Mouse (Mus musculus): ENCODE measurements around the gene Zfx. TPM values are rescaled to one million over a fixed set of nuclear protein-coding genes. Genes with fewer than 3 reads are reported as not detected.

Zfx gene
- 22.7 and 23.3 TPM in 2 replicates for polyA plus RNA-seq (2012; ENCODE audit: insufficient read depth, insufficient read length, missing spikeins)

GRCm38 (mm10) chrX:94123059-94123839, at the start of gene Zfx:
Gene Zfx, minus strand, starts transcription at chrX:94123702.
- H3K27ac ChIP-seq (ENCODE audit: insufficient read depth, low read depth, low read length) = peak within 1 kb of the TSS; percentile 97
- peaks cover 32% of the 10 kb centered on the region for H3K4me1 ChIP-seq (ENCODE audit: control insufficient read depth, insufficient read depth, low read length)
- peak within 1 kb of the TSS; percentile 79 for H3K4me3 ChIP-seq (ENCODE audit: insufficient read depth, low read length)
- TF ChIP-seq CTCF (IDR thresholded peaks at IDR 0.05; ENCODE audit: low read depth, low read length) (no peak), POLR2A (IDR thresholded peaks at IDR 0.05; ENCODE audit: borderline replicate concordance, low read depth, low read length) (no peak)

GRCm38 (mm10) chrX:94169348-94169747, 45.8 kb upstream of the Zfx start:
- H3K4me1 ChIP-seq (ENCODE audit: control insufficient read depth, insufficient read depth, low read length) = no peaks in the 10 kb centered on the region
- TF ChIP-seq CTCF (IDR thresholded peaks at IDR 0.05; ENCODE audit: low read depth, low read length) = no peak
- TF ChIP-seq POLR2A (IDR thresholded peaks at IDR 0.05; ENCODE audit: borderline replicate concordance, low read depth, low read length) = no peak
- H3K27ac ChIP-seq (ENCODE audit: insufficient read depth, low read depth, low read length) = peak overlapping the region; percentile 4; the same call in 1 of the 2 replicates
- H3K4me3 ChIP-seq (ENCODE audit: insufficient read depth, low read length) = no peak overlapping the region

- Histone ChIP-seq H3K4me3 (ENCODE audit: insufficient read depth, low read length) (no peak overlapping the region), H3K27ac (ENCODE audit: insufficient read depth, low read depth, low read length) (peak overlapping the region; percentile 47), H3K4me1 (ENCODE audit: control insufficient read depth, insufficient read depth, low read length) (peaks cover 6% of the 10 kb centered on the region)
- TF ChIP-seq CTCF (IDR thresholded peaks at IDR 0.05; ENCODE audit: low read depth, low read length) (no peak), POLR2A (IDR thresholded peaks at IDR 0.05; ENCODE audit: borderline replicate concordance, low read depth, low read length) (no peak)
These were observed 28.8 kb upstream of the Zfx start for GRCm38 (mm10) chrX:94152251-94152830.

GRCm38 (mm10) chrX:94150471-94150870, 27.0 kb upstream of the Zfx start:
- TF ChIP-seq POLR2A (IDR thresholded peaks at IDR 0.05; ENCODE audit: borderline replicate concordance, low read depth, low read length) = no peak
- TF ChIP-seq CTCF (IDR thresholded peaks at IDR 0.05; ENCODE audit: low read depth, low read length) = no peak
- Histone ChIP-seq H3K4me3 (ENCODE audit: insufficient read depth, low read length) (no peak overlapping the region), H3K27ac (ENCODE audit: insufficient read depth, low read depth, low read length) (no peak overlapping the region), H3K4me1 (ENCODE audit: control insufficient read depth, insufficient read depth, low read length) (peaks cover 6% of the 10 kb centered on the region)

GRCm38 (mm10) chrX:94142004-94142771, 18.7 kb upstream of the Zfx start:
- no peak for TF ChIP-seq POLR2A (IDR thresholded peaks at IDR 0.05; ENCODE audit: borderline replicate concordance, low read depth, low read length)
- no peak for TF ChIP-seq CTCF (IDR thresholded peaks at IDR 0.05; ENCODE audit: low read depth, low read length)
- Histone ChIP-seq H3K4me3 (ENCODE audit: insufficient read depth, low read length) (no peak overlapping the region), H3K27ac (ENCODE audit: insufficient read depth, low read depth, low read length) (peak overlapping the region; percentile 78), H3K4me1 (ENCODE audit: control insufficient read depth, insufficient read depth, low read length) (peaks cover 25% of the 10 kb centered on the region)

- TF ChIP-seq POLR2A (IDR thresholded peaks at IDR 0.05; ENCODE audit: borderline replicate concordance, low read depth, low read length) = no peak
- TF ChIP-seq CTCF (IDR thresholded peaks at IDR 0.05; ENCODE audit: low read depth, low read length) = no peak
- H3K27ac ChIP-seq (ENCODE audit: insufficient read depth, low read depth, low read length) = peak overlapping the region; percentile 23; the same call in 1 of the 2 replicates
- H3K4me1 ChIP-seq (ENCODE audit: control insufficient read depth, insufficient read depth, low read length) = peaks cover 25% of the 10 kb centered on the region
- H3K4me3 ChIP-seq (ENCODE audit: insufficient read depth, low read length) = no peak overlapping the region
These were observed 16.6 kb upstream of the Zfx start for GRCm38 (mm10) chrX:94140080-94140479.

- Histone ChIP-seq H3K4me1 (ENCODE audit: control insufficient read depth, insufficient read depth, low read length) (peaks cover 27% of the 10 kb centered on the region), H3K4me3 (ENCODE audit: insufficient read depth, low read length) (no peak overlapping the region), H3K27ac (ENCODE audit: insufficient read depth, low read depth, low read length) (no peak overlapping the region)
- TF ChIP-seq POLR2A (IDR thresholded peaks at IDR 0.05; ENCODE audit: borderline replicate concordance, low read depth, low read length) (no peak), CTCF (IDR thresholded peaks at IDR 0.05; ENCODE audit: low read depth, low read length) (no peak)
These were observed 14.8 kb upstream of the Zfx start for GRCm38 (mm10) chrX:94138256-94138655.

- no peak overlapping the region for H3K4me3 ChIP-seq (ENCODE audit: insufficient read depth, low read length)
- no peak for TF ChIP-seq CTCF (IDR thresholded peaks at IDR 0.05; ENCODE audit: low read depth, low read length)
- no peak for TF ChIP-seq POLR2A (IDR thresholded peaks at IDR 0.05; ENCODE audit: borderline replicate concordance, low read depth, low read length)
- no peak overlapping the region for H3K27ac ChIP-seq (ENCODE audit: insufficient read depth, low read depth, low read length)
- H3K4me1 ChIP-seq (ENCODE audit: control insufficient read depth, insufficient read depth, low read length) = peaks cover 24% of the 10 kb centered on the region
These were observed 11.6 kb upstream of the Zfx start for GRCm38 (mm10) chrX:94135084-94135483.

- no peak overlapping the region for H3K27ac ChIP-seq (ENCODE audit: insufficient read depth, low read depth, low read length)
- no peak overlapping the region for H3K4me3 ChIP-seq (ENCODE audit: insufficient read depth, low read length)
- H3K4me1 ChIP-seq (ENCODE audit: control insufficient read depth, insufficient read depth, low read length) = peaks cover 16% of the 10 kb centered on the region
- no peak for TF ChIP-seq POLR2A (IDR thresholded peaks at IDR 0.05; ENCODE audit: borderline replicate concordance, low read depth, low read length)
- TF ChIP-seq CTCF (IDR thresholded peaks at IDR 0.05; ENCODE audit: low read depth, low read length) = no peak
These were observed 10.0 kb upstream of the Zfx start for GRCm38 (mm10) chrX:94133551-94133950.

Data from bone marrow macrophage, adult 2 months (primary cell).